Mouse (Mus musculus): ENCODE measurements at regions not wholly inside any gene's neighbourhood (a gene's known extent, or its start where the extent isn't known, plus 50 kb on each side); places are given as distances from the start of the nearest gene placed in this dataset.
A peak's percentile ranks its signal among the peaks of the same experiment; 100 is the strongest.

DNA sequence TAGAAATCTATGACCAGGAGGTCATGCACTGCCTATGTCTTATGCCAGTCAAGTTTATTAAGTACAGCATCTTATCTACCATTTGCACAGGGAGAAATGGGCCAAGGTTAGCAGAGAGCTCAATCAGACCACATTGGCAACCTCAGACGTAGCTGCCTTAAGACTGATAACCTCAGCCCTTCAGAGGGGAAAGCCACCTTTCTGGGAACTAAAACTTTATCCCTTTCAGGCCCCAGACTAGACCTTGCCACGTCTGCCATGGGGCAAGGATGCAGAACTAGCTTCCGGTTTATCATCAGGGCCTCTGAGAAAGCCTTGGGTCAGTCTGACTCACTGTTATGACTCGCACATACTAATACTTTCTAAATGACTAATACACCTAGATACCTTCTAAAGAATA is 188.8 kb upstream of the Agap1 start:
- no peaks in the 10 kb centered on the region for H3K36me3 ChIP-seq
- WGBS = 69% methylated on average over 4 of the region's 4 CpGs

DNA sequence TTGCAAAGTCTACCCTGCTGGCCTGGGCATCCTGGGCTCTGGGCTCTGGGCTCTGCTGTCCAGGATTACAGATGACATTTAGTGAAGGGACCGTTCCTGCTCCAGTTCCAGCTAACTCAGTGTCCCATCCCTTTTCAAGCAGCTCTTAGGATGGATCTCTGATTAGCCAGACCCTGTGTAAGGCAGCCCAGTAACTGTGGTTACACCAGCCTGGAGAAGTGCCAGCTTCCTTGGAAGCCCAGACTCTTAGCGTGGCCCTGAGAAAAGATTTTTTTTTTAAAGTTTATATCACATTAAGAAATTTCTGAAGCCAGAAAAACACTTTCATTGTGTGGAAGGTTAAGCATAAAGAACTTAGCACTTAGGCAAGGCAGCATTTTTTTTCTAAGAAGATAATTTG is 185.8 kb upstream of the Agap1 start:
- no peaks in the 10 kb centered on the region for H3K4me1 ChIP-seq
- no peak overlapping the region for H3K27ac ChIP-seq
- DNase-seq (ENCODE audit: low spot score) = no peak
- H3K4me3 ChIP-seq = no peak overlapping the region
- no peaks in the 10 kb centered on the region for H3K9me3 ChIP-seq
- H3K27me3 ChIP-seq (ENCODE audit: insufficient read depth, poor library complexity, severe bottlenecking) = peaks cover 8% of the 10 kb centered on the region; the same call in 1 of the 2 replicates
- 86% methylated on average over 2 of the region's 2 CpGs for WGBS
- H3K36me3 ChIP-seq = no peaks in the 10 kb centered on the region

More for the DNA sequence above, 188.8 kb upstream of the Agap1 start:
- Histone ChIP-seq H3K27ac (no peak overlapping the region), H3K4me3 (no peak overlapping the region), H3K27me3 (ENCODE audit: insufficient read depth, poor library complexity, severe bottlenecking) (peaks cover 13% of the 10 kb centered on the region; the same call in 1 of the 2 replicates), H3K9me3 (no peaks in the 10 kb centered on the region), H3K4me1 (no peaks in the 10 kb centered on the region)
- DNase-seq (ENCODE audit: low spot score) = no peak

DNA sequence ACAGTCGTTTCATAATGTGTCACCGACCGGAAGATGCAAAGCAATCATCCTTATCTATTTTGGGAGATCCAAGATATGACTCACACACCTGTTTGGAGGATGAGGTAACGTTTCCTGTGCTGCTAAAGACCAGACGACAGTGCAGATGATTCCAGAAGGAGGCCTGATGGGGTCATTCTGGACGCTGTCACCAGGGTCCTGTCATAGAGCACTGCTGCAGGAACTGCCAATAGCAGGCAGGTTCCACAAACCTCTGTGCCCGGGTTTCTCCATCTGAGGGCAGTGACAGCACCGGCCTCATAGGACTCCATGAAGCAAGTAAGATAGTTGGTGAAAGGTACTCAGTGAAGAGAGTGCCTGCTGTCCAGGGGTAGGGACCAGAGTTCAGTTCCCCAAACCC is 182.9 kb upstream of the Agap1 start:
- Histone ChIP-seq H3K4me3 (no peak overlapping the region), H3K4me1 (no peaks in the 10 kb centered on the region), H3K27ac (no peak overlapping the region), H3K36me3 (no peaks in the 10 kb centered on the region), H3K27me3 (ENCODE audit: insufficient read depth, poor library complexity, severe bottlenecking) (peaks cover 5% of the 10 kb centered on the region; the same call in 1 of the 2 replicates), H3K9me3 (no peaks in the 10 kb centered on the region)
- 67% methylated on average over 8 of the region's 8 CpGs for WGBS
- peak; percentile 67 for DNase-seq (ENCODE audit: low spot score)

DNA sequence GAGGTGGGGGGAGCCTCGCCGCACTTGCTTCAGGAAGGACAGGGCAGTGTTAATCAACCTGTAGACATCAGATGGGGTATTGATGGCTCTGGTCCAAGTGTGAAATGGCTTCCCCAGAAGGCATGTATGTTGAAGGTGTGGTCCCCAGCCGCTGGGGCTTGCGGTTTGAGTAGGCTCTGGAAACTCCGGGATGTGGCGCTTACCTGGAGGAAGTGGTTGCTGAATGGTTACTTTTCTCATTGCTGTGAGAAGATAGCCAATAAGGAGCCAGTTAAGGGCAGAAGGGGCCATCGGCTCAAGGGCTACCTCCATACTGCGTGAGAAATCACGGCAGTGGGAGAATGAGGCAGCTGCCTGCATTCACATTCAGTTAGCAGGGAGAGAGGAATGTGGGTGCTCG is 181.6 kb upstream of the Agap1 start:
- Histone ChIP-seq H3K27me3 (ENCODE audit: insufficient read depth, poor library complexity, severe bottlenecking) (peaks cover 5% of the 10 kb centered on the region; the same call in 1 of the 2 replicates), H3K4me1 (no peaks in the 10 kb centered on the region), H3K27ac (no peak overlapping the region), H3K36me3 (no peaks in the 10 kb centered on the region), H3K4me3 (no peak overlapping the region), H3K9me3 (no peaks in the 10 kb centered on the region)
- 80% methylated on average over 10 of the region's 10 CpGs for WGBS
- DNase-seq (ENCODE audit: low spot score) = peak; percentile 54

DNA sequence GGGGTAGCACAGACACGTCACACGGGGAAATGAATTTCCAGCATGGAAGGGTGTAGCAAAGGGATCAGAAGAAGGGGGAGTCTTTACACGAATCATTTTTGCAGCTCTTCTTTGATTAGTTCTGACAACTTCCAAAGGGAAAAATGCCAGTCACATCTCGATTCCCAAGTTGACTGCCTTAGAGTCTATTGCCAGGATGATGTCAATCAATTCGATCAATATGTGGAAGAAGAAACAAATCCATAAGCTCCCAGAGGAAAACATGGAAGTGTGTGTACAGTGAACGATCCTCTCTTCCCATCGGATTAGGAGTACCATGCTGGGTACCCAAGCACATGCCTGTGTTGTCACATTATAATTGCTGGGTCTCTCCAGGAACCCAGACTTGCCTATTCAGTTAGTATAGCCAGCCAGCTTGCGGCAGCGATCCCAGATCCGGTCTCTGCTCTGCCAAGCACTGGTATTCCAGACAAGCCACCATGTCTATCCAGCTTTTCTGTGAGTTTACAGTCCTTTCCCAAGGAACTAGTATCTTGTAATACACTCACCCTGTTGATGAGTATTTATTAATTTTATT is 180.7 kb upstream of the Agap1 start:
- Histone ChIP-seq H3K36me3 (no peaks in the 10 kb centered on the region), H3K9me3 (no peaks in the 10 kb centered on the region), H3K27me3 (ENCODE audit: insufficient read depth, poor library complexity, severe bottlenecking) (peaks cover 5% of the 10 kb centered on the region), H3K4me1 (no peaks in the 10 kb centered on the region), H3K4me3 (no peak overlapping the region), H3K27ac (no peak overlapping the region)
- 84% methylated on average over 10 of the region's 10 CpGs for WGBS
- DNase-seq (ENCODE audit: low spot score) = peak; percentile 59

DNA sequence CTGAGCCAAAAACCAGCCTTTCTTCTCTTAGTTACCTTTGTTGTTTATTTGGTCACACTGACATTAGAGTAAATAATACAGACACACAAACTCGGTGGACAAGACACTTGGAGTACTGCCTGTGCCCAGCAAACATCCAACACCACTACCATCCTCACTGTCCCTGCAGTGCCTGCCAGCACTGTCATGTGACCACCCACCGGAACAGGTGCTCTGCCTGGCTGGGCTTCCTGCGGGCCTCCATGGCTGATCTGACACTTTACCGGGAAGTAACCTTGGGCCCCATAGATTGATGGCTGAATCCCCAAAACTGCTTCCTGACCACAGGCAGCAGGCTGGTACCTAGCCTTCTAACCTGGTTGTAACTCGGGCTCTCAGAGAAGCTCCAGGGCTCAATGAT is 175.2 kb upstream of the Agap1 start:
- peak; percentile 50 for DNase-seq (ENCODE audit: low spot score)
- WGBS = 71% methylated on average over 5 of the region's 5 CpGs
- no peak overlapping the region for H3K27ac ChIP-seq
- peaks cover 10% of the 10 kb centered on the region; the same call in 1 of the 2 replicates for H3K4me1 ChIP-seq
- H3K4me3 ChIP-seq = no peak overlapping the region
- H3K36me3 ChIP-seq = no peaks in the 10 kb centered on the region
- H3K9me3 ChIP-seq = no peaks in the 10 kb centered on the region
- no peaks in the 10 kb centered on the region; the same call in 1 of the 2 replicates for H3K27me3 ChIP-seq (ENCODE audit: insufficient read depth, poor library complexity, severe bottlenecking)

DNA sequence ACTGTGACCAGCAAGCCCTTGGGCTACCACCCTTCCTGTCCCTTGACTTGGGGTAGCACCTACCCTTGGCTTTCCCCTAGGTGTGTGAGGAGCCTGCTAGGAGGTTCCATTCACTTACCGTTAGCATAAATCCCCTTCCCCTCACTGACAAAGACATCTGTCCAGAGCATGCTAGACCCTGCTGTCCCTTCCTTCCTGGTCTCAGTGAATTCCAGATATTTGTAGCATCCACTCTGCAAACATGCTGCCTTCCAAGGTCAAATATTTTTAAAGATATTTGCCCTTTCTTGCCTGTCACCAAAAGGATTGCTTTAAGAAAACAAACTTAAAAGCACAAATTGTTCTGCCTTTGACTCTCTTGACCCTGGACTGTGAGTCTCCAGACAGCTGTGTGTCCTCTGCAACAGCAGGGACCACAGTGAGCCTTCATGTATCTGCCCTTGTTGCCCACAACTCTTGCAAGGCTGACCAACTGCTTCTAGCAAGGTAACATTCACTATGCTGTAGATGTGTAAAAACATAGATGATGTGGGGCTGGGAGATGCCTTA is 173.4 kb upstream of the Agap1 start:
- H3K4me1 ChIP-seq = peaks cover 10% of the 10 kb centered on the region; the same call in 1 of the 2 replicates
- H3K4me3 ChIP-seq = no peak overlapping the region
- no peak overlapping the region for H3K27ac ChIP-seq
- no peaks in the 10 kb centered on the region for H3K36me3 ChIP-seq
- peak; percentile 54 for DNase-seq (ENCODE audit: low spot score)
- H3K27me3 ChIP-seq (ENCODE audit: insufficient read depth, poor library complexity, severe bottlenecking) = no peaks in the 10 kb centered on the region; the same call in 1 of the 2 replicates
- WGBS = 59% methylated on average over 1 of the region's 1 CpGs
- no peaks in the 10 kb centered on the region for H3K9me3 ChIP-seq

DNA sequence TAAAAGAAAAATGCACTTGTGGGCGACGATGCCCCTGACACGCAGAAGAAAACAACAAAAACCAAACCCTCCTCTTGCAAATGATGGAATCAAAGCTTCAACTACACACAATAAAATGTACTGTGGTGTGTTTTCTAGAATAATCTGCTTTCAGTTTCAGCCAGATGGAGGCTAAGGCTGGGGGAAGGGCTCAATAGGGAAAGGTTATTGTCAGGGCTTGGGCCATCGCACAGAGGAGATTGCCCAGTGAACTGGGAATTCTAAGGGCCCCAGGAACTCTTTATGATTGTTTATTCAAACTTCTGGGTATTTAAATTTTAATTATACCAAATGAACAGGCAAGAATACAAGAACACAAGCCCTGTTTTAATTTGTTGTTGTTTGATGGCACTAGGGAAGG is 169.6 kb upstream of the Agap1 start:
- WGBS = 84% methylated on average over 4 of the region's 4 CpGs
- H3K4me1 ChIP-seq = peaks cover 10% of the 10 kb centered on the region; the same call in 1 of the 2 replicates
- H3K9me3 ChIP-seq = no peaks in the 10 kb centered on the region
- H3K27ac ChIP-seq = no peak overlapping the region
- 0 out of 2 replicates have a peak, but pooled peaks cover 9% of the 10 kb centered on the region for H3K27me3 ChIP-seq (ENCODE audit: insufficient read depth, poor library complexity, severe bottlenecking)
- H3K4me3 ChIP-seq = no peak overlapping the region
- H3K36me3 ChIP-seq = no peaks in the 10 kb centered on the region
- no peak for DNase-seq (ENCODE audit: low spot score)

DNA sequence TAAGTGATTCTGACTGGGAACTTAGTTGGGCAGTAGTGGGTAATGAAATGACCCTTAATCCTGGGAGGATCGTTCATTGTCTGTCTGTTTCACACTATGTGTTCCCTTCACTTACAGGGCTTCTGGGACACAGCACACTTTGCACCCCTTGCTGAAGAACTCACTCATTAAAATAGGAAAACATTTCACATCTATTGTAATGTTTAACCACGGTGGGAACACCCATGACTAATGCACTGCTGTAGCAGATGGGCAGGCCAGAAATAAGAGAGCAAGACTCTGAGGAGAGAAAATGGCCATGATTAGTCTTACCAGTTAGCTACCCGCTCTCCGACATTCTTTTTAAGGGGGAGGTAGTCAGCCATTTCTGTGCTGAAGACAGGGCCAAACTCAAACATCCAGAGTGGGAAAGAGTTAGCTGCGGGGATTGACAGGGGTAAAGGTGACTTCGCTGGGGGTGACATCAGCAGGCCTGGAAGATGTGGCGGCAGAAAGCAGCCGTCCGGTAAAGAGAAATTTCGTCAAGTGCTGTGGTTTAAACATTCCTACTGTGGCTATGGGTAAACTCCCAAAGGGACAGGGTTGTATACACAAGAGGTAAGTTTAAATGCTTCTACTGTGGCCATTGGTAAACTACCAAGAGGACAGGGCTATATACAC is 167.3 kb upstream of the Agap1 start:
- Histone ChIP-seq H3K4me3 (no peak overlapping the region), H3K36me3 (no peaks in the 10 kb centered on the region), H3K27ac (no peak overlapping the region), H3K27me3 (ENCODE audit: insufficient read depth, poor library complexity, severe bottlenecking) (0 out of 2 replicates have a peak, but pooled peaks cover 9% of the 10 kb centered on the region), H3K9me3 (no peaks in the 10 kb centered on the region), H3K4me1 (no peaks in the 10 kb centered on the region)
- peak; percentile 20 for DNase-seq (ENCODE audit: low spot score)
- WGBS = 83% methylated on average over 10 of the region's 10 CpGs

DNA sequence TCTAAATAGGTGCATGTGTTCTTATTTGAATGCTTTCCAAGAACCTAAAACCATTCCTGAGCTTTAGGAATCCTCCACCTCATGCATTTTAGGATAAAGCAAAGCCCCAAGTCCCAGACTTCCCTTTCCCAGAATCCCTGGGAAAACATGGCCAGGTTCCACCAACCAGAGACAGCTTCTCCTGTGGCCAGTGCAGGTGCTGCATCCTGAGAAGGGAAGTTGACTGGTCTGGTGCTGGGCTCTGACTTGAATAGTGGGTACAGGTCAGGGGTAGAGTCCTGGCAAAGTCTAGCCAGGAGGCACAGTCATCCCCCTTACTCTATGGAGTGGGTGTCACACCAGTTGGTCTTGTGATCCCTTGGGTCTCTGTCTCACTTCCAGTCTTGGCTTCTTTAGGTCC is 166.6 kb upstream of the Agap1 start:
- Histone ChIP-seq H3K9me3 (no peaks in the 10 kb centered on the region), H3K27ac (no peak overlapping the region), H3K4me3 (no peak overlapping the region), H3K36me3 (no peaks in the 10 kb centered on the region), H3K27me3 (ENCODE audit: insufficient read depth, poor library complexity, severe bottlenecking) (0 out of 2 replicates have a peak, but pooled peaks cover 9% of the 10 kb centered on the region), H3K4me1 (no peaks in the 10 kb centered on the region)
- DNase-seq (ENCODE audit: low spot score) = peak; percentile 70

DNA sequence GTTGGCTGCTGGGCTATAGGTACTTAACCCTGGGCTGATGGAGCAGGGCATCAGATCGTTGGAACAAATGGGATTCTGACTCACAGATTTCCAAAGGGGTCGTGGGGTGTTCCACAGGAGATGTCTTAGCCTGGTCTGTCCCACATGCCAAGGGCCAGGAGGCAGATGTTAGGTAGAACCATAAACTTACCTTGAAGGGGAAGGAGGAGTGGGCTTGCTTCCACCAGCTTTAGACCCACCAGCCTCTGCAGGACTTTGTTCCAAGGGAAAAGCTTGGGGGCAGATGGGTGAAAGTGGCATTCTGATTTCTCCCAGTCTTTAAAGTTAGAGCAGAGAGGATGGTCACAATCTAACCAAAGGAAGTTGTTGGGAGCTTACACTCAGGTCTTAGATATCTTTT is 165.7 kb upstream of the Agap1 start:
- H3K36me3 ChIP-seq = no peaks in the 10 kb centered on the region
- H3K27me3 ChIP-seq (ENCODE audit: insufficient read depth, poor library complexity, severe bottlenecking) = 0 out of 2 replicates have a peak, but pooled peaks cover 9% of the 10 kb centered on the region
- no peaks in the 10 kb centered on the region for H3K4me1 ChIP-seq
- H3K9me3 ChIP-seq = no peaks in the 10 kb centered on the region
- H3K4me3 ChIP-seq = no peak overlapping the region
- H3K27ac ChIP-seq = no peak overlapping the region
- WGBS = 73% methylated on average over 2 of the region's 2 CpGs
- peak; percentile 52 for DNase-seq (ENCODE audit: low spot score)

DNA sequence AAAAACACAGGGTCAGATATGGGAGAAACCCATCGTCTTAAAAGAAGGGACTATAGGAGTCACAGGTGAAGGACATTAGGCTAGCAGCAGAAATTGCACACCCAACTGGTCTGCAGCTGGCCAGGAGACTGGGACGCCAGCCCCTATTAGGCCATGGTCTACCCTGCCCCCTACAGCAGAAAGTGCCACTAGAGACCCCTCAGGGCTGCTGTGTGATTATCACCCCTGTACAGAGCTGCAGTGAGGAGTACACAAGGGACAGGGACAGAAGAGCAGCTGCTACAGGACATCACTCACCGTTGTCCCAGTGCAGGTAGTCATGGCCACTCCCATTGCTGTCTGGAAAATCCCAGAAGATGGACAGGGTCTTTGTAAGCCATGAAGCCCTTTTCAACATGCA is 157.9 kb upstream of the Agap1 start:
- Histone ChIP-seq H3K36me3 (no peaks in the 10 kb centered on the region), H3K27ac (no peak overlapping the region), H3K4me3 (no peak overlapping the region), H3K27me3 (ENCODE audit: insufficient read depth, poor library complexity, severe bottlenecking) (0 out of 2 replicates have a peak, but pooled peaks cover 7% of the 10 kb centered on the region), H3K9me3 (no peaks in the 10 kb centered on the region), H3K4me1 (no peaks in the 10 kb centered on the region)
- WGBS = 85% methylated on average over 3 of the region's 3 CpGs
- peak; percentile 55 for DNase-seq (ENCODE audit: low spot score)

DNA sequence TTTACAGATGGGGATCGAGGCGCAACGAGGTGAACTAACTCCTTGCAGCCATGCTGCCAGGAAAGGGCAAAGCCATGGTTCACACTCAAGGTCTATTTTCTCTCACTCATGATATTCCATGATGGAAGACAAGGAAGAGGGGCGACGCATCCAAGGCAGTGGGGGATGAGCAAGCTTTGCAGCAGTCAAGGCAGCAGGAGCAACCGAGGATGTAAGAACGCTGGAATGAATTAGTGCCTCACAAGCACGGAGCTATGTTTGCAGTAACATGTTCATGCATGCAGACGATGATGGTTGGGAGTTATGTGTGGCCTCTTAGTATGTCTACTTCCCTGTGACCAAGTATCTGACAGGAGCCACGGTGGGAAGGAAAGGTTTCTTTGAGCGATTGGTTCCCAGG is 156.8 kb upstream of the Agap1 start:
- H3K27me3 ChIP-seq (ENCODE audit: insufficient read depth, poor library complexity, severe bottlenecking) = 0 out of 2 replicates have a peak, but pooled peaks cover 7% of the 10 kb centered on the region
- no peaks in the 10 kb centered on the region for H3K36me3 ChIP-seq
- H3K9me3 ChIP-seq = no peaks in the 10 kb centered on the region
- DNase-seq (ENCODE audit: low spot score) = peak; percentile 61
- H3K4me3 ChIP-seq = no peak overlapping the region
- 85% methylated on average over 11 of the region's 11 CpGs for WGBS
- H3K4me1 ChIP-seq = peaks cover 3% of the 10 kb centered on the region; the same call in 1 of the 2 replicates
- no peak overlapping the region for H3K27ac ChIP-seq
